Mouse (Mus musculus) embryonic facial prominence, embryonic 11.5 days (tissue): ENCODE results near the gene Aadacl3. TPM values are rescaled to one million over a fixed set of nuclear protein-coding genes. Genes with fewer than 3 reads are reported as not detected.

Experiments used
- ATAC-seq: fragments of 200-750 bp; cut with Nextera tagmentation; replicated peaks from 2 replicates; pipeline ENCODE4 v1.8.0; 2017; ENCODE audit warnings: low read depth; ENCODE audit not compliant: insufficient number of reproducible peaks, low FRiP score, low TSS enrichment
- DNase-seq: peaks from one replicate; pipeline ENCODE4 v3.0.0-alpha.2; 2015; ENCODE audit warnings: low spot score
- H3K27ac ChIP-seq: fragments of 300-500 bp; sonication (generic); replicated peaks from 2 replicates; pipeline ENCODE4 v1.5.1; 2014; ENCODE audit warnings: mild to moderate bottlenecking, low read depth, low read length, control low read depth
- H3K27me3 ChIP-seq: fragments of 300-500 bp; sonication (generic); 2 replicates; pipeline ENCODE4 v1.6.1; 2014; ENCODE audit warnings: mild to moderate bottlenecking, low read length, moderate library complexity, mixed read lengths; ENCODE audit not compliant: control insufficient read depth, insufficient read depth
- H3K36me3 ChIP-seq: fragments of 300-500 bp; sonication (generic); replicated peaks from 2 replicates; pipeline ENCODE4 v1.6.1; 2014; ENCODE audit warnings: low read depth, mild to moderate bottlenecking, low read length, moderate library complexity, mixed read lengths; ENCODE audit not compliant: control insufficient read depth, insufficient read depth
- H3K4me1 ChIP-seq: fragments of 300-500 bp; sonication (generic); 2 replicates; pipeline ENCODE4 v1.6.1; 2014; ENCODE audit warnings: low read length, mixed read lengths; ENCODE audit not compliant: control insufficient read depth, insufficient read depth
- H3K4me2 ChIP-seq: fragments of 300-500 bp; sonication (generic); 2 replicates; pipeline ENCODE4 v1.6.1; 2014; ENCODE audit warnings: low read depth, mild to moderate bottlenecking, control low read depth, low read length, moderate library complexity
- H3K4me3 ChIP-seq: fragments of 300-500 bp; sonication (generic); 2 replicates; pipeline ENCODE4 v1.5.1; 2014; ENCODE audit warnings: low read depth, low read length, control low read depth
- H3K9ac ChIP-seq: fragments of 300-500 bp; sonication (generic); replicated peaks from 2 replicates; pipeline ENCODE4 v1.6.1; 2014; ENCODE audit warnings: mild to moderate bottlenecking, control low read depth, low read length
- H3K9me3 ChIP-seq: fragments of 300-500 bp; sonication (generic); replicated peaks from 2 replicates; pipeline ENCODE4 v1.6.1; 2016; ENCODE audit warnings: mild to moderate bottlenecking, low read length, inconsistent platforms, mixed read lengths; ENCODE audit not compliant: control insufficient read depth
- WGBS: fragments of 180-500 bp; shearing (Covaris S2); extraction: QIAGEN DNeasy Blood & Tissue Kit; methylation state at CpG from one replicate; pipeline ENCODE4 v1.1.7; 2014; 5-methylcytosine and 5-hydroxymethylcytosine counted together
- polyA plus RNA-seq: library from polyadenylated mRNA; unstranded; fragments of >200 nt; fragmentation: Nextera tagmentation; extraction: Ambion mirVana; gene quantifications from 2 replicates; pipeline ENCODE4 v1.2.1, GENCODE M21; 2014

The Aadacl3 gene
- polyA plus RNA-seq, 1 experiment from 2014 or later = not detected

DNA sequence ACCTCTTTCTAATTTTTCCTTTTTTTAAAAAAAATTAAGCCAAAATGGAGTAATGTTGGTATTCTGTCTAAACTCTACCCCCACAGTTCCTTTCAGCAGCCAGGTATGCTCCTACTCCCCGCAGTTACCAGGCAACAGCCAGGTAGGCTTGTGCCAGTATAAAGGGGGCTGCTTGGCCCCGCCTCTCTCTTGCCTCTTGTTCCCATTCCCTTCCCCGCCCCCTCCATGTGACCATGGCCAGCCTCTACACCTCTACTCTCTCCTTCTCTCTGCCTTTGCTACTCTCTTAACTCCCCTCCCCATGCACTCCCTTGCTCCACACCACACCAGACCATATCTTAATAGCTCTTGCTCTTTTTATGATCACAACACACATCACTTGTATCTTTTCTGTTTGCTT is 57.3 kb downstream of the Aadacl3 start:
- WGBS = 67% methylated on average over 3 of the region's 3 CpGs
- no peak for ATAC-seq
- no peak overlapping the region for H3K9ac ChIP-seq
- no peaks in the 10 kb centered on the region for H3K36me3 ChIP-seq
- no peak overlapping the region for H3K27ac ChIP-seq
- H3K4me3 ChIP-seq = no peak overlapping the region
- no peaks in the 10 kb centered on the region for H3K9me3 ChIP-seq
- no peak for DNase-seq
- no peaks in the 10 kb centered on the region for H3K4me1 ChIP-seq
- no peaks in the 10 kb centered on the region for H3K27me3 ChIP-seq
- H3K4me2 ChIP-seq = no peak overlapping the region

DNA sequence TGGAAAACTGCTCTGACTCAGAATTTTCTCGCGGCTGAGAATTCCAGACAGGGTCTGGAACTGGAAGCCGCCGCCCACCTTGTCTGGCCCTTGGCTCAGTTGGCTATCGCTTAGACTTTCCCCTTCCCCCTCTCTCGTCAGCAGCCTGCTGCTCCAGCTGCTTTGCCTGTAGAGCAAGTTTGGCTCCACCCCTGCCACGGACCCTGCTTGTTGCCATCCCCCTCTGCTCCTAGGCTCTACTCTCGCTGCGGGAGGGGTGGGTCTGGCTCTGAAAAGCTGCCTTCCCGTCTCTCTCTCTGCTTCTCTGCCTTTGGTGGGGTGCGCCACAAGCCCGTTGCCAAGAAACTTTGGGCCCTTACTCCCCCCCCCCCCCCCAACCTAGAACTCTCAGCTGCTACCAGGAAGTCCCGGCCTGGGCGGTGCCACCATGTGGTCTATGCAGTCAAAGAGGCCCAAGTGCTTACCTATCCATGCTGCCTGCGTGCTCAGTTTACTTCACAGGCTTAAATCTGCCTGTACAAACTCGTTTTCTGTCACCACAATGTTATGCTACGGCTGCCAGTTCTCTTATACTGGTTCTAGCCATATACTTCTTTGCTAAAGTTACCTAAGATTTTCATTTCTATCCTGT is 59.0 kb downstream of the Aadacl3 start:
- Histone ChIP-seq H3K27ac (no peak overlapping the region), H3K9me3 (no peaks in the 10 kb centered on the region), H3K4me3 (peak overlapping the region; percentile 27; the same call in 1 of the 2 replicates), H3K36me3 (no peaks in the 10 kb centered on the region), H3K4me1 (no peaks in the 10 kb centered on the region), H3K27me3 (no peaks in the 10 kb centered on the region), H3K9ac (peak overlapping the region; percentile 15; the same call in 1 of the 2 replicates), H3K4me2 (peak overlapping the region; percentile 43)
- ATAC-seq = peak; percentile 85
- peak; percentile 66 for DNase-seq
- 5% methylated on average over 17 of the region's 17 CpGs for WGBS

Other genes with a start within 250 kb of the Aadacl3 start
- not detected in 2 replicates for gene Pramel5, start 183.3 kb downstream of the Aadacl3 start, polyA plus RNA-seq
- not detected in 2 replicates for gene Gm13128, start 133.5 kb downstream of the Aadacl3 start, polyA plus RNA-seq
- not detected in 2 replicates for gene Gm13119, start 105.8 kb downstream of the Aadacl3 start, polyA plus RNA-seq
- not detected in 2 replicates for gene Pramef20, start 85.8 kb downstream of the Aadacl3 start, polyA plus RNA-seq
- not detected in 2 replicates for gene Pramef12, start 55.3 kb downstream of the Aadacl3 start, polyA plus RNA-seq
- not detected in 2 replicates for gene 1700012P22Rik, start 25.0 kb downstream of the Aadacl3 start, polyA plus RNA-seq
- not detected in 2 replicates for gene Gm9944, start 10.4 kb downstream of the Aadacl3 start, polyA plus RNA-seq
- not detected in 2 replicates for gene 9430007A20Rik, start 56.1 kb upstream of the Aadacl3 start, polyA plus RNA-seq
- not detected in 2 replicates for gene Gm13124, start 101.4 kb upstream of the Aadacl3 start, polyA plus RNA-seq
- gene Aadacl4, start 150.0 kb upstream of the Aadacl3 start, polyA plus RNA-seq = not detected in 2 replicates
- gene Gm436, start 222.6 kb upstream of the Aadacl3 start, polyA plus RNA-seq = not detected in 2 replicates